Mouse (Mus musculus) ovary, postnatal 14 days (tissue): ENCODE measurements around the gene Asprv1.

Experiments
- DNase-seq: peaks from one replicate; pipeline ENCODE4 v3.0.0; 2022; ENCODE audit warnings: low spot score

The Asprv1 gene

DNA sequence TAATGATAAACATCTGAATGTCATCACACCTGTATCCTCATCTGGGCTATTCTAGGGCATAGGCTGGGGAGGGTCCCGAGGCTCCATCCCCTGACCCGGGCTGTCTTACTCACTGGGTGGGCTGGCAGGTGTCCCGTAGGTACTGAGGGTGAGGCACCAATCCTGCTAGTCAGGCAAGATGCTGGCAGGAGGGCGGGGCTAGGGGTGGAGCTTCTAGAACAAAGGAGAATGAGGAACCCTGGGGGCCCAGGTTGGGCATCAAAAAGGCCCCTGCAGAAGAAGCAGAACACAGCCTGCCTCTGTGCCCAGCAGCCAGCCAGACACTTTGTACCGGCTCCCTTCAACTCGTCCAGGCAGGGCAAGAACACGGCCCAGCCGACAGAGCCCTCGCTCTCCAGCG, at the start of gene Asprv1:
Gene Asprv1, plus strand, starts transcription at position 219 of the 400 bp plus-strand sequence.
- DNase-seq = no peak

DNA sequence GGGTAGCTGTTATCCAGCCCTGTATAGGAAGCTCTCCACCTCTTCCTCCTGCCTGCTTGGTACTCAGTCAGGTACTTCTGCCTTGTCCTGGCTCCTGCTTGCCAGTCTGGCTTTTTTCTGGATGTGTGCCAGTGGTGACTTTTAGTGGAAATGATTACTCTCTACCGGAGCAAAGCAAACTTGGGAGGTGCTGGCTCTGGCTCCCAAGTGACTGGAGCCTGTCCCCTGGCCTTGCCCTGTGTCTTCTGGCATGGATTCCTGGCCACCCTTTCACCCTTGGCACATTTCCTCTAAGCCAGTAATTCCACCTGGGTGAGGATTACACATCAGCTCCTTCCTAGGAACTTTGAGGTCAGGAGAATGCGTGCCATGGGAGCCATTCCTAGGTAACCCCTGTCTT, 49.6 kb upstream of the Asprv1 start:
- DNase-seq = peak; percentile 38

DNA sequence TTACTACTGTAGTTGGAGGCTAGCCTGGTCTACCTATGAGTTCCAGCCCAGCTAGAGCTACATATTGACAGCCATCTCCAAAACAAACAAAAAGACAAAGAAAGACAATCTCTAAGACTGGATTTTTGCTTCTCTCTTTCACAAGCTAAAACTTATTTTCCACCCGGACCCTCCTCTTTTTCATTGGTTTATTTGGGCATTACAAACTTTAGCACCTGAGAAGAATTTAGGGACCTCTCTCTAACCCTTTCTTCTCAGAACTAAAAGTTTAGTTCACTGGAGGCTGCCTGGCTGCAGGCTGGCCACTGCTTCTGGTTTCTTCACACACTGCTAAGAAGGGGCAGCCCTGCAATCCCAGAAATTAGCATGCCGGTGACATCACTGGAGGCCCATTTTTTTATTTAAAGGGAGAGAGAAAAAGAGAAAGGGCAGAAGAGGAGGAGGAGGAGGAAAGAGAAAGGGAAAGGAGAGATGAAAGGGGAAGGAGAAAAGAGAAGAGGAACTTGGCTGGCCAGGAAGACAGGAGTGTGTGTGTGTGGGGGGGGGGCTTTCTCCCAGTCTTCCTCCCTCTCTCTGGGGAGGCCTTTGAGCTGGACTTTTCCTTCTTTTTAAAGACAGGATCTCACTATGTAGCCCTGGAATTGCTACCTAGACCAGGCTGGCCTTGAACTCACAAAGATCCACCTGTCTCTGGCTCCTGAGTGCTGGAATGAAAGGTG, 48.7 kb upstream of the Asprv1 start:
- DNase-seq = no peak

DNA sequence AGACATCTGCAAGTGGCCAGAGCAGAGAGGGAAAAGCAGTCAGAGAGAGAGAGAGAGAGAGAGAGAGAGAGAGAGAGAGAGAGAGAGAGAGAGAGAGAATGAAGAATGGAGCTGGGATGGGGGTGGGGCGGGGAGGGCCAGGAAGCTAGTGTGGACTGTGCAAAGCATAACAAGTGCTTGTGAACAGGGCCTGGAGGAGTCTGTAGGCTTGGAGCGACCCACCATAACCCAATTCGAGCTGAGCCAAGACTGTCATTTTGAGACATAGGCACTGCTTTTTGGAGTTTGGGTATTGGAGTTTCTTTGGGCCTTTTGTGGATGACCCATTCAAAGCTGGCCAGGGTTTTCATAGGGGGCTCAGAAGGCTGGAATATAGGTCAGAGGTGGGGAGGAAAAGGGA, 48.0 kb upstream of the Asprv1 start:
- DNase-seq = no peak

DNA sequence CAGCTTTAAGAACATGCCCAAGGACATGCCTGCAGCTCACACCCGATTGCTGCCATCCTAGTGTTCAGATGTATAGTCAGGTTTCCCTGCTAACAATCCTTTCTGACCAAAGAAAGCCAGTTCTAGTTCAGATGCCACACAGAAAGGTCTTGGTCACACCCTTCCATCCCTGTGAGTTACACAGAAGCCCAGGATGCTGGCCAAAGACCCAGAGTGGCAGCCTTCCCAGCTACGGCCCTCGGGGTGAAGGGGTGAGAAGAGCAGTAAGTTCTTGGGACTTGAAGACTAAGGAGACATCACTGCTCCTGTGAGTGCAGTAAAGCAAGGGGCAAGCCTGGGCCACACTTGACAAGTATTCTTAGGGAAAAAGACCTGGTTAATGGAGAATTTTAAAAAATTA, 44.8 kb upstream of the Asprv1 start:
- DNase-seq = no peak

DNA sequence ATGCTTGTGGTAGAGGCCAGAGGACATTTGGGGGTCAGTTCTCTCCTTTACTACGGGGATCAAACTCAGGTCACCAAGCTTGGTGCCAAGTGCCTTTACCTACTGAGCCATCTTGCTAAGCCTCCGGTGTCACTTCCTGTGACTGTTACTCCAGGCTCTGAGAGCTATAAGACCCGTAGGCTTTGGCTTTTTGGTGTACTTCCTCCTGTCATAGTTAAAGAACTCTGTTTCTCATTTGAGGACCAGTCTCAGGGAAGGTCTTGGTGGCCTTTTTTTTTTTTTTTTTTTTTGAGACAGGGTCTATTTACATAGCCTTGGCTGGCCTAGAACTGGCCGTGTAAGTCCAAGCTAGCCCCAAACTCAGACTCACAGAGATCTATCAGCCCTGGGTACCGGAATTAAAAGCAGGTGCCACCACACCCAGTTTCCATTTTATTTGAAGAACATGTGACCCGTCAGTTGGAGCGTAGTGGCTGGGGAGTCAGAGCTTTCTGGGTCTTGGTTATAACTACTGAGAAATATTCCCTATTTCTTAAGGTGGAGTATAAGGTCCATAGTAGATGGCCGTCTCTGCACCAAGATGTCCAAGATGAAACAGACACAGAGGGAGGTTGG, 44.3 kb upstream of the Asprv1 start:
- no peak for DNase-seq

DNA sequence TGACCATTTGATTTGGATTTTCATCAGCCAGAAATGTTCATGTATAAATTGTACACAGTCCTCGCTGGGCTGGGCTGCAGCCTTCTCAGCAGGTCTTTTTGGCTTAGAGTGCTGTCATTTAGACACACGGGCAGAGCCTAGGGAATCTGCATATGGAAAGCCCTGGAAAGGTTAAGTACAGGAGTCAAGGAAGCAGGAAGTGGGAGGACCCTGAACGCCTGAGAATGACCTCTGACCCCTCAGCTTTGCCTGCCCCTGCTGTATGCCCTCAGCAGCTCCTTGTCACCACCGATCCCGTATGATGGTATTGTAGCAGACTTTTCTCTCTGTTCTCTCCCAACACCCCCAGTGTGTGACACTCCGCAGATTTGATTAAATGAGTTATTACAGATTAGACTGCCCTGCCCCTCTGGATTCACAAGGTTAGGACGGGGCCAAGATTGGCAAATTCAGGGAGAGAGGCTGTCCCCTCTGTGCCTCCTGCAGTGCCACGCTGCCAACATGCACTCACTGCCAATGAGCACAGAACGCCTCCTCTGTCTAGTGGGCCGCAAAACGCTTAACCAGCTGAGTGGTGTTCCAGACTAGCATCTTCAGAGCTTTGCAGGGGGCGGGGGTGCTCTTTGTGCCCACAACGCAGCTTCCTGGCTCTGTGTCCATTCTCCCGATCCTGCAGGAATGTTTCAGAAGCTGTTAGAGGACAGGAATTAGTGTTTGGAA, 43.5 kb upstream of the Asprv1 start:
- peak; percentile 32 for DNase-seq

DNA sequence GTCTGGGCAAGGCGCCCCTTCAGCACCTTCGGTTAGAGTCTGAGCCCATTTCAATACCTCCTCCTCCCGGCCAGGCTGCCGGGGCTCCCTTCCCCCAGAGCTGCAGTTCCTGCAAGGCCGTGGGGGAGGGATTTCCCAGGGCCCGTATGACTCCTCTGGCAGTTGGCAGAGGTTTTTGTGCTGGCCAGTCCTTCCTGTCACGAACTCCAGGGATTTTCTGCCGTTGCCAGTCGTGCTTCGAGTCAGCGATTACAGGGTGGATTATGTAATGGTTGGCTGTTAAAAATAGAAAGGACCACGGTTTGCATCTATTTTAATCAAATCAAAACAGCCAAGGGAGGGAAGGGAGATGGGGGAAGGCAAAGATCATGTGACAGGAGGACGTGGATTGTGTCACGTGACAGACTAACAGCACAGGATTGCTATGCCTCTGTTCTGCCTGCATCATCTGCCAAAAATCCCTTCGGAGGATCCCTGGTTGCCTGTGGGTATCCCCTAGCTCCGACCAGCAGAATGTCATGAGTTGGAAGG, 42.8 kb upstream of the Asprv1 start:
- DNase-seq = peak; percentile 73

DNA sequence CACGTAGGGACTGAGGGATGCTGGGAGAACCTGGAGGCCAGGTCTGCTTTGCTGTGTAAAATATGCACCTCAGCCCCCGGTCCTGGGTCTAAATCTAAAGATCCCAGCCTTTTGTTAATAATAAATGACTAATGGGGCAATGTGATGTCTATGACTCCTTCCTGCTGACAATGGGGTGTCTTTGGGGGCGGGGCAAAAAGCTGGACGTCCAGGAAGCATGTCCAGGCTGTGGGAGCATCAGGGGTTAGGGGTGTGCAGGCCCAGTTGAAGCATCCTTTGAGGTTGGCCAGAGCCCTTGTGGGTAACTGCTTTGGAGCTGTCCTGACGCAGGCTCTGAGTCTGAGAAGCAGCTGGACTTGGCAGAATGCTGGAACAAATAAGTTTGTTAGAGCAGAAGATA, 41.9 kb upstream of the Asprv1 start:
- DNase-seq = no peak

DNA sequence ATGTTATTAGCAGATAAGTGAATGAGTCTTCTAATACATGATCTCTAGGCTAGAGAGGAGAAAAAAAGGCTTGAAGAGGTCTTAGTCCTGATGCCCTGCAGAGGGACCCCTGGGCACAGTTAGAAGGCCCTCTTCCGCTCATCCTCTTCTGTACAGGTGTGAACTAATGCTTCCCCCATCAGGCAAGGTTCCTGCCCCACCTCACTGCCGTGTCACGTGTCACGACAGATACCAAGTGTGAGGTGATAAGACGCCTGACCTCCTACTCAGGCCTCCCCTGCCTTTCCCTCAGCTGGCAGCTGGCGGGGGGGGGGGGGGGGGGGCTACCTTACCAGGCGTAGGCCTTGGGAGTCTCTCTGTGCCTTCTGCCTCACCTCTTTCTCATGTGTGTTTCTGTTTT, 39.5 kb upstream of the Asprv1 start:
- no peak for DNase-seq

DNA sequence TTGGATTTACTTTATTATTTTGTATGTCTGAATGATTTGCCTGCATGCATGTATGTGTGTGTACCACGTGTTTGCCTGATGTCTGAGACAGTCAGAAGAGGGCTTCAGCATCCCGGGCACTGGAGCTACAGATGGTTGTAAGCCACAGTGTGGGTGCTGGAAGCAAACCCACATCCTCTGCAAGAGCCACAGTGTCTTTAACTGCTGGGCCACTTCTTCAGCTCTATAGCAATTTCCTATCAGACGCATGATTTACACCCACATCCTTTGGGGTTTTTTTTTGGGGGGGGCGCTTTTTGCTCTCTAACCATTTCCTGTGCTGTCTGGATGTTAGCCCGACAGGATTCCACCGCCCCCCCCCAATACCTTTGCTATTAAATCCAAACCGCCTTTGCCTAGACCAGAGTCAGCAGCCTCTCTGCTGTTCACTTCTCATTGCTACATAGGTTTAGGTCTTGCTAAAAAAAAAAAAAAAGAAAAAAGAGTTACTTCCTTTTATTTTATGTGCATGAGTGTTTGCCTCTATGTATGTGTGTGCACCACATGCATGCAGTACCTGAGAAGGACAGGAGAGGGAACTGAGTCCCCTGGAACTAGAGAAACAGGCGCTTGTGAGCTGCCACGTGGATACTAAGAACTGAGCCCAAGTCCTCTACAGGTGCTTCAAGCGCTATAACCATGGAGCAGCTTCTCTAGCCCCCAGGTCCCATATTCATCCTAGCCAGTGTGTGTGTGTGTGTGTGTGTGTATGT, 34.6 kb upstream of the Asprv1 start:
- no peak for DNase-seq

DNA sequence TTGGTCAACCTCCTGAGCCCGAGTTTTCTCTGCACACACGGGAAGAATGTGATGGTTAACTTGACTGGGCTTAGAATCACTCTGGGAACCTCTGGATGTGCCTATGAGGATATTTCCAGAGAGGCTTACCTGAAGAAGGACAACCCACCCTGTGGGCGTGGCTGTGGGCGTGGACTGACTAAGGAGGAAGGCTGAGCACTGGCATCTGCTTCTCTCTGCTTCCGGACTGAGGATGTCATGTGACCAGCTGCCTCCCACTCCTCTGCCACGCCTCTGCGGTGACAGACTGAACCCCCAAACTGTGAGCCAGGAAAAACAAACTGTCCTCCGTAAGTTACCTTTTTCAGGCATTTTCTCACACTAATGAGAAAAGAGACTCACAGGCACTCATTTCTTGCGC, 33.3 kb upstream of the Asprv1 start:
- no peak for DNase-seq

DNA sequence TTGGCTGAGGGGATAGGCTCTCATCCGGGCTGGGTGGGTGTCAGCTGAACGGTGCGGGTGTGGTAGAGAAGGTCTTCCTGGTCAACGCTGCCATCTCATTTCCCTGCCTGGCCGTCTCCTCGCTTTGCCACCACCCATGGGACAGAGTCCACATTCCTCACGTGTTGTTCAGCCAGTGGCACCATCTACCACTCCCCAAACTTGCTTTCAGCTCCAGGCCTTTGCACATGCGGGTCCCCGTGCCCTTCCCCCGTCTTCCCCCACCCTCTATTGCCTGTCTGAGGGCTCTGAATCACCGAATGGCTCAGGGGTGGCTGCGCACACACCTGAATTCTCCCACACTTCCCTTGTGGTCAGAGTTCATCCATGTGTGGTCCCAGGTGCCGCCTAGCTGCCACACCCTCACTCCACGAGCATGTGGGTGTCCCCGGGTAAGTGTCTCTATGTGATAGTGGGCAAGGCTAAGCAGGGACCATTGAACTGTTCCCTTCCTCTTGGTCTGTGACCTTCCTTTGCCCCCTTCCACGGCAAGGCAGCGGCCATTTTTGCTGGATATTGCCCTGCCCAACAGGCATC, 32.0 kb upstream of the Asprv1 start:
- DNase-seq = no peak

DNA sequence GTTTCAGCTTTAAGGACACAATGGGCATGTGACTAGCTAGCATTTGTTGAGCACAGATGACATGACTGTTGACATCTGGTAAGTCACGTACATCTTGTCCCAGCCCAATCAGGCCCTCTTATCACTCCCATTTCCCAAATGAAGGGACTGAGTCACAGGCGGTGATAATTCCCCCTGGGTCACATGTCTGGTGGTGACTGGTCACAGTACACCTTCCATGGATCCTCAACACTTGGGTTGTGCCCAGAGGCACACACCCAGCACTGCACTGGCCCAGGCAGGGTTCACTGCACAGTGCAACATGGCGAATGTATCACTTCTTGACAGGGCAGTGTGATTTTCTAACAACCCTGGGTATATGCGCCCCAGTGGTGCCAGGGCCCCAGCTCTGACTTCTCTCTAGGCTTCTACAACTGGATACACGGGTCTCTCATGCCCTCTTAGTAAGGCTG, 29.2 kb upstream of the Asprv1 start:
- DNase-seq = no peak

DNA sequence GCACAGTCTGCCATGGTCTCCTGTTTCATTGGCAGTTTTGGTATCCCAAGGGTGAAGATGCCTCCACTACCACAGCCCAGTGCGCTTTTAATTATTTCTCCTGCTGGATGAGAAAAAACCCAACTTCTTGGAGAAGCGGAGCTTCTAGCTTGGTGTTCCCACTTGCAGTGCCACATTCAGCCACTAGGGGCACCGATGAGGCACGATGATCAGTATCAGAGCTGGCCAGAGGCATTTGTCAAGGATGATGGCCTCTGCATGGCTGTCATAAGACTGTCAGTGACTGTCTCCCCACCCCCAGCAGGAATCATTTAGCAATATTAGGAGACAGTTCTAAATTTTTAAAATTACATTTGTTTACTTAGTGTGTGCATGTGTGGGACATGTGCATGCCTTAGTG, 28.8 kb upstream of the Asprv1 start:
- DNase-seq = peak; percentile 79

DNA sequence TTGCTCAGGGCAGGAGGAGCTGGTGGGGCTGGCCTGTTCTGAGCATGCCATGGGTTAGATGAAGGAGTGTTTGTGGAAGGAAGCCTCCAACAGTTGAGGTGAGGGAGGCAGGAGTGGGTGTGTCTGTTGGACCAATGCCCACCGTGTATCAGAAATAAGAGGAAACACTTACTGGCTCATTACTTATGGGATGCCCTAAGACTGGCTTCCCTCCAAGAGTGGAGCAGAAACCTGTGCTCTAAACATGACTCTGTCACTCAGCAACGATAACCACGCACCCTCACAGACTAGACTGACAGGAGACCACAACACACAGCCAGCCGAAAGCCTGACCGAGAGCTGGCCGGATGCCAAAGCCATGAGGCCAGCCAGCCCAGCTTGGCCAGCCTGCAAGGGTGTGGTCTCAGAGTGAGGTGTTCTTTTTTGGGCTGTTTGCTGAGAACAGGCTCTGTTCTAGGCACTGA, 28.0 kb upstream of the Asprv1 start:
- DNase-seq = peak; percentile 42

DNA sequence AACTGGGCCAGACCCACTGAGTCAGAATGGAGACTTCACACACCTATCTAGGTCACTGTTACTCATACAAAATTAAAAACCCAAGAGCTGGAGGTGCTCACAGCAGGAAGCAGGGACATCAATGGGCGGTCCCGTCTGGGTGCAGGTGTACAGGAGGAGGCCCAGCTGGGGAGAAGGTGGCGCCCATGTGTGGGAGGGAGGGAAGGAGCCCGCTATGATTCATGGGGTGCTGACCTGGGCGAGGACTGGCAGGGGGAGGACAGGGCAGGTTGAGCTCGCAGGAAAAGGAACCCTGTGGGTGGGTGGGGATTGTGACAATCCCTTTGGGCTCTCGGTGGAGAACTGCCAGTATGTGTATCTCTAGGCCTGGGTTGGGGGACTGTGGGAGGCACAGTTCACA, 22.7 kb upstream of the Asprv1 start:
- no peak for DNase-seq

DNA sequence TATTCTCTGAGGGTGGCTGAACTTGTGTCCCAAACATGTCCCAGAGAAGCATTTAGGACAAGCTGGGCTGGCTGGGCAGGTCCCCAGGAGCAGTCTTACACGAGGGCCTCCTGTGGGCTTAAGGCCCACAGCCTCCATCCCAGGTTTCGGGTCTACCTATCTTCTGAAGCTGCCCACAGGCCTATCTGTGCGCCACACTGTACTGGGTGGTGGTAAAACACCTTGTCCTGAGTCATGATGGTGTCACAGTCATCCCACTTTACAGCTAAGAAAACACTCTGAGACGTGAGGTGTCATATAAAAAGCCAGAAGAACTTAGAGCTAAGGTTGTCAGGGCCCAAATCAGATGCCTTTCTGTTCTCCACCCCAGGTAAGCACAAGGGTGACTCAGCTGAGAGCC, 21.7 kb upstream of the Asprv1 start:
- DNase-seq = no peak

DNA sequence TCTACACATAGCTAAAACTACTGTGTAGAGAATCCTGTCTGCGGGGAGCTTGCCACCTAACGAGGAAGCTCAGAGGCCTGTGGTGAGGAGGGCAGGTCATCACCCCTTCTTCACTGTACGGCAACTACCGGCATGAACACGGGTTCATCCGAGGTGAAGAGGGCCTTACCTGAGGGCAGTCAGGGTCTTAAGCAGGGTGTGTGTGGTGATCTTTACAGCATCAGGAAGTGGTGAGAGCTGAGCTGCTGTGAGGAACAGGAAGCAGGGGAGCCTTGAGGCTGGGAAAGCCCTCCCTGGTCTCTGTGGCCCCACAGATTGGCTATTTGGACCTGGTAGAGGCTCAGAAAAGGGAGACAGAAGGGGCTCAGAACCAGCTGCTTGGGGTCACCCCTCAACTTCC, 20.5 kb upstream of the Asprv1 start:
- DNase-seq = no peak

DNA sequence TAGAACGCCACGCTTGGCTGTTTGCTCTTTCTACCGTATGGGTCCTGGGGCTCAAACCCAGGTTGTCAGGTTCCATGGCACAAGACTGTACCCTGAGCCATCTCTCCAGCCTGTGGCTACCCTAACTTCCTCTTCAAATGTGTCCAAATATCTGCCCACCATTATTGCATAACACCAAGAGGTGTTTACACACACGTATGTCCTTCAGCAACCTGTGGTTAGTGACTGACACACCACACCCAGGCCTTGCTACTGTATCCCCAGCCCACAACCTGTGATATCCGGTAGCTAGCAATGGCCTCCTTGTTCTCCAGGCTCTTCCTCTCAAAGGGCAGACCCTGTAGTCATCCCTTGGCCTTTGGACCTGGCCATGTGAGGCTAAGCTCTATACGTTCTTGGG, 18.7 kb upstream of the Asprv1 start:
- DNase-seq = no peak

DNA sequence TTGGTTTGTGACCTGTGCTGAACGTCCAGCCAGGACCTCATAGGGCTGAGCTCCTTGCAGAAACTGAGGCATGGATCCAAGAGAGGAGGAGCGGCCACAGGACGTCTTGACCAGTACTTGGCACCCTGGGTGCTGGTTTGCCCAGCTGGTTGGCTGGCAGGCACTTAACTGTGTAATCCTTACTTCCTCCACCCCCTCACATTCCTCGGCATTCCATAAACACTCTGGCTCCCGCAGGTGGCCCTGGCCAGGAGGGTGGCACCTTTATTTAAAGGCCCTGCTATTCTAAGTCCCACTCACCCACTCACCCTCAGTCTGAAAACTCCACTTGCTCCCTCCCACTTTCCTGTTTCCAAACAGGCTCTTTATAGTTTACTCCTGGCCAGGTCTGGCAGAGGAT, 17.2 kb upstream of the Asprv1 start:
- no peak for DNase-seq

DNA sequence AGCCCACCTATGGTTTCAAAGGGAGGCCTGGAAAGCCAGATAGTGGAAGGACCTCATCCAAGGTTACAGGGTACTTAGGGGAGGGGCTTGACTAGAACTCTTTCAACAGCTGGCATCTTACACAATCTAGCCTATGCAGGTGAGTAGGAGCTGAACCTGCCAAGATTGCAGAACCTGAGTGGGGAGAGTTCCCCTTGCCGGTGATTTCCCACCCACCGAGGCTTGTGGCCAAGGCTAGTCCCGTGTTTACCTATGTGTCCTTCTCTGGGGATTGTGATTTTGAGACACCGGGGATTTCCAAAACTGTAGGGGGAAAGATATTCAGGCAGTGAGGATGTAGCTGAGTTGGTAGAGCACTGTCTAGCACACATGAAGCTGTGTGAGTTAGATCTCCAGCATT, 12.7 kb upstream of the Asprv1 start:
- no peak for DNase-seq
